Mouse (Mus musculus) kidney, adult 8-10 months (tissue): ENCODE results near the gene Arap2.
"Not testable (repeated sequence)": the region's sequence is repeated elsewhere in the genome, so short reads cannot be mapped to it uniquely, and the experiment has no call there.

ENCODE experiments used
- DNase-seq, 2 experiments: peaks; one replicate each; pipeline ENCODE4 v3.0.0; 2022

Gene Arap2

GRCm38 (mm10) chr5:62739451-62740415, 26.2 kb downstream of the Arap2 start:
- DNase-seq: no peak

- not testable (repeated sequence) for DNase-seq
These were observed 35.4 kb downstream of the Arap2 start for GRCm38 (mm10) chr5:62730573-62730972.

GRCm38 (mm10) chr5:62725551-62725950, 40.4 kb downstream of the Arap2 start:
- DNase-seq: peak; percentile 49 to 67

DNA sequence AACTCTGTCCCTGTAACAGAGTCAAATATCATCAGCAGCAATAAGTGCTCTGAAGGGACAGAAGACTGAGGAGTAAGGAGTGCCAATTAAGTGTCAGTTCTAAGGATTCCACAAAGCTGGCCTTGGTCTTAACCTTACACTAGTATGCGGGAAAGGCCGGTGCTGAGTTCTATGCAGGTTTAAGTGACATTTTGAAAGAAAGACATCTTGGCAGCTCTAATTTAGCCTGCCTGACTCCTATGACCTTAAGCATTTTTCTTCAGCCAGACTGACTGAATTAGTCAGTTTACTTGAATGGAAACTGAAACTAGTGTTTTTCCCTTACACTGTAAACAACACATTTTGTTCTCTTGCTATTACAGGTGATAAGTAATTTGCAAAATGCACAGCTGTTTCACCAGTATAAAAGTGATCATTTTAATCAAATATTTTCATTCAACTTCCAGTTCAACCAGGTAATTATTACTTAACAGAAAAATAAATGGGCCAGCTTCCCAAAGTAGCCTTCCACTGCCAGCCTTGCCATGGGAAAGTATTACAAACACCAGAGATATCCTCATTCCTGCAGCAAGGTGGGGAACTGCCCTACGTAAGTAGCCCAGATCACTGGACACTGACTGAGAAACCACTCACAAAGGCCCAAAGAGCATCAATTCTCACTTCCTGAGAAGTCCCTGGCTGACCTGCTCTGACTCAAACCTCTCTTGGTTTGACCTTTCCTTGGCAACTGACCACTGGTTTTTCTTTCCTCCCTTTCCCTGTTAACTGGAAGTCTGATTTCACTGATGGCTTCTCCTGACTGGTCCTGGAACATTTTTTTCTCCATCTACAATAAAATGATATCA, 42.5 kb downstream of the Arap2 start:
- DNase-seq: no peak

GRCm38 (mm10) chr5:62716468-62716867, 49.5 kb downstream of the Arap2 start:
- no peak for DNase-seq

DNA sequence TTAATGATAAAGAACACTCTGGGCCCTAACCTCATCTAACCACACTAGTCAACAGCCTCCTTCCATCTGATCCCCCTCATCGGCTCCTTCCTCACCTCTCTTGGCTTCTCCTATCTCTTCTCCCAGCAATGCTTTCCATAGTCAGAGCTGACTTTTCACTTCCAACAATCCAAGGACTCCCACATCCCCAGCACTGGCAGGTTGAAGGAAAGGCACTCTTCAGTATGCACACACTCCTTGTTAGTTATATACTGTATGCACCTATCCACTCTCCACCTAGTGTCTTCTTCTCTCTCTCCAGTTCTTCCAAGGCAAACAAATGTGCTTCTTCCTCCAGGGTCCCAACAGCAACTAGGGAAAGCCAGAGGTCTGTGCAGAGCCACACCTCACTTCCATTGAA, 50.0 kb downstream of the Arap2 start:
- DNase-seq: no peak

DNA sequence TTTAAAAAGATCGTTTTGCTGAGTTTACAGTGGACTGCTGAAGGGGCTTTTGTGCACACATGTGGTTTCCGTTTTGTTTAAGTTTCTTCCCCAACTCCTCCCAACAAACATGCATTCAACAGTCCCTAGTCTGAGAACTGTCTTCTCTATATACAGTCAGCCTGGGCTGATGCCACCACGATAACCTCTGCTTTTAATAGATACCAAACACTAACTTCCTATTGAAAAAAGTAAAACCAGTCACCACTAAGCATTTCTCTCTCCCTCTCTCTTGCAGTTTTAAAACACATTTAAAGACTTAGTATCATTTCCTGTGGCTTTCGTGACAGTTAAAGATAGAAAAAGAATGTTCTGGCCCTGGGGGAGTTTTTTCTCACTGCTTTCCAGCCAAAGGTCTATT, 50.5 kb downstream of the Arap2 start:
- DNase-seq: no peak

DNA sequence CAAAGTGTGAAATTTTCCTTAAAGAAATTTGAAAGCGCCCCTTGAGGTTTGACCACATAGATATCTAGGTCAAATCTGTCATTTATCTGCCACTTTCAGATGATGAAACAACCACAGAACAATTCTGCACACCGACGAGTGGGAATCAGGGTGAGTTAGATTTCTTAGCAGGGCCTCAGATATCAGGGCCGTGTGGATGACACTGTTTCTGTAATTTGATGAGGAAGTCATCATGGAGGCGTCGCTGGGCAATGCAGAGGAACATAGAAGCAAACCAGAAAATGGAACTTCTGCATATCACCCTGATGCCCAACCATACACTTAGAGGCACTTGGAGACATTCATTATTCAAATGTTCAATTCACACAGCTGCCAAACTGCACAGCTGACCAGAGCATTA, 55.0 kb downstream of the Arap2 start:
- no peak for DNase-seq

- DNase-seq: peak in 1 of 2 experiments; percentile 8
These were observed 59.1 kb downstream of the Arap2 start for GRCm38 (mm10) chr5:62706900-62707299.

DNA sequence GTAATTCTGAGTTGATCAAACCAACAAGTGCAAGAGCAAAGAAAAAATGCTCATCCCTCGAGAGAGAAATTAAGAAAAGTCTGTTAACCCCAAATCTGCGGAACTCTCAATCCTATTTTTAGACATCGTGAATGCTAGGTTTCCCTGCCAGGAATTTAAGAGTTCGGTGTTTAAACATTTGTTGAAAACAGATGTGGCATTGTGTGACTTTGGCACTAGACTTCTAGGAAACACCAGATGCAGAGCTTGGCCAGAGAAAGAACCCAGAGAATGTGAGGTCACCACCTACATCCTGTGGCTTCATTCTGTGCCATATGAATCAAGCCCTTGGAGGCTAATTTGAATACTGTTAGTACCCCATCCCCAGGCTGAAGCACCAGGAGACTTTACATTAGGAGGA, 76.0 kb downstream of the Arap2 start:
- DNase-seq: no peak

GRCm38 (mm10) chr5:62683751-62684150, 82.2 kb downstream of the Arap2 start:
- no peak for DNase-seq

DNA sequence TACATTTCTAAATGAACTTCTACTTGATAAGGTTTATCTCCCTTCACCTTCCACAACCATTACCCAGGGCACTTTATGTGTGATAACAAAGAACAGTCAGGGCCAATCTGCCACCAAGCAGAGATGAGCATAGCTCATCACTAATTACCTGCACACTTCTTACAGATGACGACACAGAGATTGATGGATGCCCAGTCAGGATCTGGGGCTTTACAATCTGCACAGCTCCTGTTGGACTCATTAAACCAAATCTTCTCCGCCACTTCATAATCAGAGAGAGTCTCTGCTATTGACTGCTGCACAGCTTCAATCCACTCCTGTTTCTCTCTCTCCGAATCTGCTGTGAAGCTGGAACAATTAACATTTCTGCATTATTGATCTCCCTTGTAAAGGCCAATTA, 82.8 kb downstream of the Arap2 start:
- no peak for DNase-seq

GRCm38 (mm10) chr5:62677390-62677789, 88.6 kb downstream of the Arap2 start:
- no peak for DNase-seq

GRCm38 (mm10) chr5:62672736-62673436, 93.1 kb downstream of the Arap2 start:
- DNase-seq: no peak

DNA sequence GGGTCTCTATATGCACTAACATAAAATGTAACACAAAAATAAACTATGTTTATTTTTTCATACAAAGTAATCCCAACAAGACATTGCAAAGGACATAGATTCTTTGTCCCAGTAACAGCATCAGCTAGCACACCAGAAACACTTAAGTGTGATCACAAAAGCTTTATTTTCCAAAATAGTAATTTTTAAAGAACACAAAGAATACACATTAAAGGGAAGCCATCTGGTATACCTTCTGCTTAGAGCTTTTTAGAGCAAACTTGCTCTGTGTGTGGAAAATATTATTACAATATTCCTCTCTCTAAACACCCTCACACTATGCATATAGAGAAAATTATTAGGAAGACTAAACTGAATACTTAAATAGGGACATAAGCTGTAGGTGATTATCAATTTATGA, 100.6 kb downstream of the Arap2 start:
- no peak for DNase-seq

DNA sequence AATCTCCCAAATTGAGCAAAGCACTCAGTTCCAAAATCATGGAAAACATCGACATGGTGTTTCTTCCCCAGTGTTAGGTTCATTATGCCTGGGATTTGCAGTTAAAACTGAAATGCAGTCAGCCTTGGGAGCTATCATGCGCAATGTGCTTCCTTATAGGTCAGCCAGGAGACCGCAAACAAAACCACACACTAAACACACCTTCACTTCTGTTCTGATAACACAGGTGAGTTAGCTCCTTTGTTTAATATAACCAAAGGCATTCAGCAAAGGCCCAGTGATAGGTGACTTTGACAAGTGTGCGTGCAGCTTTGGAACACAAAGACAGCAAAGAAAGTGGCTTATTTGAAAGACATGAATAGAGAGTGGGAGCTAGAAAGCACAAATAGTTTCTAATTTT, 101.1 kb downstream of the Arap2 start:
- no peak for DNase-seq

GRCm38 (mm10) chr5:62663206-62663605, 102.8 kb downstream of the Arap2 start:
- DNase-seq: no peak

GRCm38 (mm10) chr5:62653924-62654323, 112.0 kb downstream of the Arap2 start:
- no peak for DNase-seq

- no peak for DNase-seq
These were observed 123.6 kb downstream of the Arap2 start for GRCm38 (mm10) chr5:62642330-62642729.

- DNase-seq: no peak
These were observed 125.5 kb downstream of the Arap2 start for GRCm38 (mm10) chr5:62640501-62640900.

- DNase-seq: no peak
These were observed 129.6 kb downstream of the Arap2 start for GRCm38 (mm10) chr5:62636341-62636740.

DNA sequence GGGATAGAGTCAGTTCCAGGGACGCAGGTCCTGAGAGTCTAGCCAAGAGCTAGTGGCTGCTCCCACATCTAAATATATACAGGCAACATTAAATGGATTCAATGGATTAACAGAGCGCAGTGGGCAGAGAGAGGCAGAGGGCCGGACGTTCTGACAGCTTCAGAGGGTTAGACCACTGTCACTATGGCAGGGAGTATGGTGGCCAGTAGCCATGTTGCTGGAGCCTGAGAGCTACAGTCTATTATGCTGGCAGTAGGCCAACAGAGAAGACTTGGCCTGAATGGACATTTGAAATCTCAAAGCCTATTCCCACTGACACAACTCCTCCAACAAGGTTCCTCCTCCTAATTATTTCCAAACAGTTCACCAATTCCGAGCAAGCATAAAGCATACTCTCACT, 137.1 kb downstream of the Arap2 start:
- no peak for DNase-seq

- DNase-seq: peak in 1 of 2 experiments; percentile 13
These were observed 143.0 kb downstream of the Arap2 start for GRCm38 (mm10) chr5:62622848-62623479.
